Mouse (Mus musculus): ENCODE data around the gene Pecam1.

- TF ChIP-seq POLR2A (IDR thresholded peaks at IDR 0.05; ENCODE audit: borderline replicate concordance, extremely low read depth, low read depth, low read length): no peak
- TF ChIP-seq CTCF (IDR thresholded peaks at IDR 0.05; ENCODE audit: insufficient read depth, low read length): no peak
Observed at GRCm38 (mm10) chr11:106673727-106674611, 76.5 kb downstream of the Pecam1 start.
